Mouse (Mus musculus) MEL (cell line): Measurements from ENCODE around the gene Padi2. TPM values are rescaled to one million over a fixed set of nuclear protein-coding genes. Genes with fewer than 3 reads are reported as not detected.

ENCODE experiments used
- DNase-seq: peaks from one replicate; pipeline ENCODE4 v3.0.0; 2011; ENCODE audit warnings: low read depth, low spot score
- H3K27ac ChIP-seq: 2 replicates; pipeline ENCODE4 v1.5.1; 2012; ENCODE audit warnings: low read depth, mild to moderate bottlenecking, control low read depth, low read length, moderate library complexity; ENCODE audit not compliant: control insufficient read depth
- H3K27me3 ChIP-seq, 2 experiments: fragments of 150-350 bp in 1 of 2; sonication (generic) in 1 of 2; 2 replicates each; pipeline ENCODE4 v1.6.1; 2012; ENCODE audit warnings: low read length in 2 of 2, mild to moderate bottlenecking in 2 of 2, improper control_type of control experiment in 1 of 2, moderate library complexity in 1 of 2; ENCODE audit not compliant: insufficient read depth in 2 of 2, control insufficient read depth in 1 of 2
- H3K36me3 ChIP-seq, 2 experiments: 2 replicates each; pipeline ENCODE4 v1.6.1; 2012 to 2014; ENCODE audit warnings: low read length in 2 of 2, improper control_type of control experiment in 1 of 2, inconsistent platforms in 1 of 2, mild to moderate bottlenecking in 1 of 2; ENCODE audit not compliant: insufficient read depth in 2 of 2, control insufficient read depth in 1 of 2
- H3K4me1 ChIP-seq, 2 experiments: fragments of 150-350 bp in 1 of 2; sonication (generic) in 1 of 2; 2 replicates each; pipeline ENCODE4 v1.6.1; 2012; ENCODE audit warnings: low read length in 2 of 2, improper control_type of control experiment in 1 of 2, mild to moderate bottlenecking in 1 of 2; ENCODE audit not compliant: insufficient read depth in 2 of 2, control insufficient read depth in 1 of 2
- H3K4me3 ChIP-seq, 2 experiments: fragments of 150-350 bp in 1 of 2; sonication (generic) in 1 of 2; 2 replicates each; pipeline ENCODE4 v1.5.1; 2012; ENCODE audit warnings: low read depth in 2 of 2, low read length in 2 of 2, mild to moderate bottlenecking in 2 of 2, moderate library complexity in 2 of 2, control low read depth in 1 of 2, improper control_type of control experiment in 1 of 2; ENCODE audit not compliant: control insufficient read depth in 1 of 2, insufficient read depth in 1 of 2
- H3K79me2 ChIP-seq: 2 replicates; pipeline ENCODE4 v1.6.1; 2012; ENCODE audit warnings: mild to moderate bottlenecking, low read length, moderate library complexity; ENCODE audit not compliant: control insufficient read depth, poor library complexity, insufficient read depth
- H3K9ac ChIP-seq: 2 replicates; pipeline ENCODE4 v1.6.1; 2012; ENCODE audit warnings: low read depth, mild to moderate bottlenecking, control low read depth, low read length, moderate library complexity; ENCODE audit not compliant: control insufficient read depth, poor library complexity, severe bottlenecking
- H3K9me3 ChIP-seq: fragments of 150-350 bp; sonication (generic); replicated peaks from 2 replicates; pipeline ENCODE4 v1.6.1; 2012; ENCODE audit warnings: mild to moderate bottlenecking, low read length, improper control_type of control experiment, moderate library complexity; ENCODE audit not compliant: insufficient read depth
- CTCF ChIP-seq, 3 experiments: IDR thresholded peaks in 2 of 3; conservative IDR thresholded peaks in 1 of 3; 2 replicates each; pipeline ENCODE4 v1.5.1; 2011 to 2012; ENCODE audit warnings: low read length in 3 of 3, low read depth in 2 of 3, mild to moderate bottlenecking in 2 of 3, improper control_type of control experiment in 1 of 3, inconsistent platforms in 1 of 3, mixed read lengths in 1 of 3, moderate library complexity in 1 of 3; ENCODE audit not compliant: control insufficient read depth in 1 of 3, insufficient read depth in 1 of 3, poor library complexity in 1 of 3, severe bottlenecking in 1 of 3
- HCFC1 ChIP-seq: IDR thresholded peaks from 2 replicates; pipeline ENCODE4 v1.6.1; 2012; ENCODE audit warnings: low read depth, mild to moderate bottlenecking, inconsistent platforms, low read length, improper control_type of control experiment, moderate library complexity
- KAT2A ChIP-seq: conservative IDR thresholded peaks from 2 replicates; pipeline ENCODE4 v1.6.1; 2012; ENCODE audit warnings: low read depth, low read length, improper control_type of control experiment, inconsistent platforms
- MXI1 ChIP-seq: IDR thresholded peaks from 2 replicates; pipeline ENCODE4 v1.6.1; 2011; ENCODE audit warnings: mild to moderate bottlenecking, low read depth, low read length, improper control_type of control experiment
- MYB ChIP-seq: IDR thresholded peaks from 2 replicates; pipeline ENCODE4 v1.6.1; 2011; ENCODE audit warnings: mild to moderate bottlenecking, low read depth, low read length, improper control_type of control experiment
- POLR2AphosphoS5 ChIP-seq: IDR thresholded peaks from 2 replicates; pipeline ENCODE4 v1.6.1; 2012; ENCODE audit warnings: low read depth, borderline replicate concordance, mild to moderate bottlenecking, inconsistent platforms, low read length, moderate library complexity, mixed read lengths
- RAD21 ChIP-seq: IDR thresholded peaks from 2 replicates; pipeline ENCODE4 v1.6.1; 2011; ENCODE audit warnings: mild to moderate bottlenecking, low read depth, low read length, improper control_type of control experiment
- RCOR1 ChIP-seq: IDR thresholded peaks from 2 replicates; pipeline ENCODE4 v1.6.1; 2012; ENCODE audit warnings: low read depth, mild to moderate bottlenecking, inconsistent platforms, low read length, improper control_type of control experiment
- SIN3A ChIP-seq: IDR thresholded peaks from 2 replicates; pipeline ENCODE4 v1.6.1; 2012; ENCODE audit warnings: low read length, improper control_type of control experiment, inconsistent platforms
- SMC3 ChIP-seq: IDR thresholded peaks from 2 replicates; pipeline ENCODE4 v1.6.1; 2011; ENCODE audit warnings: low read depth, low read length, improper control_type of control experiment
- TBP ChIP-seq: IDR thresholded peaks from 2 replicates; pipeline ENCODE4 v1.8.0; 2011; ENCODE audit warnings: low read depth, low read length, improper control_type of control experiment
- USF1 ChIP-seq: IDR thresholded peaks from 2 replicates; pipeline ENCODE4 v1.6.1; 2014; ENCODE audit warnings: low read depth, mild to moderate bottlenecking, inconsistent platforms, low read length, improper control_type of control experiment, moderate library complexity
- ZKSCAN1 ChIP-seq: IDR thresholded peaks from 2 replicates; pipeline ENCODE4 v1.6.1; 2012; ENCODE audit warnings: low read depth, mild to moderate bottlenecking, inconsistent platforms, low read length, improper control_type of control experiment, moderate library complexity
- polyA plus RNA-seq, 2 experiments: library from polyadenylated mRNA; stranded (reverse) in 1 of 2; unstranded in 1 of 2; fragments of >175 nt in 1 of 2; fragments of >200 nt in 1 of 2; gene quantifications; 2 replicates each; pipeline versions ENCODE4 v1.2.1 to v1.2.4; 2012; ENCODE audit warnings: low replicate concordance in 2 of 2, low read depth in 1 of 2; ENCODE audit not compliant: insufficient read length in 2 of 2, insufficient read depth in 1 of 2, missing spikeins in 1 of 2
- total RNA-seq: library from RNA; depleted of rRNA; stranded (reverse); fragments of 300-350 nt; gene quantifications from 2 replicates; pipeline ENCODE4 v1.2.3, GENCODE M21; 2012

Padi2 gene
- total and polyA plus RNA-seq, 3 experiments = 0.07 to 0.27 TPM; not detected in 1

DNA sequence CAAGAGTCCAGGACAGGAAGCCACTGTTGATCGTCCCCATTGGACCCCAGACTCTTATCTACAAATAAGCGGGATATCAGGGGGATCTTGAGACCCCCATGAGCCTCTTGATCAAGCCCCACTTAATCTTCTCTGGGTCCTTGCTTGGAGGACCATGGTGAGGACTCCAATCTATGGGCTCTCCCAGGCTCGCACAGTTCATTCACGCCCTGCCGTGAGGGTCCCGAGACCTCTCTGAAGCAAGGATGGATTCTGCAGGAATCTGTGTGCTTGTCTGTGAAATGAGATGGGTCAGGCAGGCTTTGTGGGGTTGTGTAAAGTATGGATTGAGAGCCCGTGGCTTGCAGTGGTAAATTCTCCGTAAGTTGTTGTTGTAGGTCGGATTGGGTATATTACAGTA is 5.3 kb downstream of the Padi2 start:
- Histone ChIP-seq H3K4me1 (peaks cover 0 to under 1% of the 10 kb centered on the region in 2 experiments; a peak in 1 of 4 replicates), H3K36me3 (no peaks in the 10 kb centered on the region), H3K9ac (no peak overlapping the region), H3K9me3 (no peaks in the 10 kb centered on the region), H3K27ac (no peak overlapping the region)
- TF ChIP-seq CTCF (IDR thresholded peaks at IDR 0.05 in 2 of 3, conservative IDR thresholded peaks at IDR 0.05 in 1 of 3; ENCODE audit: control insufficient read depth in 1 of 3, insufficient read depth in 1 of 3, low read depth in 2 of 3, low read length in 3 of 3, poor library complexity in 1 of 3, severe bottlenecking in 1 of 3) (no peak), POLR2AphosphoS5 (no peak)
- TF ChIP-seq, all 39 proteins: peak for 0
- H3K27me3 ChIP-seq = peaks cover 0 to 4% of the 10 kb centered on the region in 2 experiments; a peak in 2 of 4 replicates
- H3K4me3 ChIP-seq = no peak overlapping the region
- no peak for DNase-seq
- no peaks in the 10 kb centered on the region for H3K79me2 ChIP-seq

DNA sequence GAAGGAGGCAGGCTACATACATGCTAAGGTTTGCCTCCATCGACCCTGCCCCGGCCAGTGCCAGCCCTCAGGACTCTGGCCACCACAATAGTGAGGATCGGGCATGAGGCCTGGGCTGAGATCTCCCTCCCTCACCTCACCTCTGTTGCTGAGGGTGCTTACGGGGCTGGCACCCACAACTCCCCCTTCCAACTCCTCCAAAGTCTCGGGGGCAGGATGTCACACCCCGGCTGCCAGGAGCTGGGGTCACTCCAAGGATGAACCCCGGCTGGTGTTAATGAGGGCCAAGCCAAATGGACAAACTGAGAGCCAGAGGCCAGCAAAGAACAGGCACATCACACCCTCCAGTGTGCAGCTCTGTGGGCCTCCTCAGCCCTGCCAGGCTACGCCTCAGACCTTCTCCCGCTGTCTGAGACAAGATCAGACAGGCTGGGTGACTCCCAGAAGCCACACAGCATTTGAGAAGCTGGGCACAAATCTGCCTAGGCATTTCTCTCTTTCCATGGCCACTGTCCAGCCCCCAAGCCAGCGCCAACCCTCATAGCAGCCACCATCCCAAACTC is 6.2 kb downstream of the Padi2 start:
- H3K79me2 ChIP-seq = no peaks in the 10 kb centered on the region
- no peaks in the 10 kb centered on the region for H3K9me3 ChIP-seq
- H3K36me3 ChIP-seq = no peaks in the 10 kb centered on the region
- no peaks in the 10 kb centered on the region for H3K4me1 ChIP-seq
- H3K27me3 ChIP-seq = peaks cover 0 to 4% of the 10 kb centered on the region in 2 experiments; a peak in 2 of 4 replicates
- no peak for DNase-seq
- no peak overlapping the region for H3K27ac ChIP-seq
- no peak overlapping the region for H3K9ac ChIP-seq
- H3K4me3 ChIP-seq = no peak overlapping the region
- TF ChIP-seq HCFC1 (no peak), KAT2A (no peak), CTCF (IDR thresholded peaks at IDR 0.05 in 2 of 3, conservative IDR thresholded peaks at IDR 0.05 in 1 of 3; ENCODE audit: control insufficient read depth in 1 of 3, insufficient read depth in 1 of 3, low read depth in 2 of 3, low read length in 3 of 3, poor library complexity in 1 of 3, severe bottlenecking in 1 of 3) (no peak), SIN3A (no peak), POLR2AphosphoS5 (no peak), RAD21 (no peak), MXI1 (no peak), SMC3 (no peak)

DNA sequence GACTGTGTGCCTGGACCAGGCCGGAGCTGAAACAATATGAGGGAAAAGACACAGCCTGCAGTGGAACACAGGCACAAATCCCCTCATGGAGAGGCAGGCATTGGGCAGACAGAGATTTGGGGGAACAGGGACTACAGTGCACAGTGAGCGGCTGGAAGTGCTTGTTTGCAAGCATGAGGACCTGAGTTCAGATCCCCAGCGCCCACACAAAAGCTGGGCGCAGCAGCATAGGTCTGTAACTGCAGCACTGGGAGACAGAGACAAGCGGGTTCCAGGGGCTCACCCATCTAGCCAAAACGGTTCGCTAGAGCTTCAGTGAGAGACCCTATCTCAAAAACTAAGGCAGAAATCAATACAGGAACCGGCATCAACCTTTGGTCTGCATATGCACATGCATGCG is 7.4 kb downstream of the Padi2 start:
- peaks cover 0 to 4% of the 10 kb centered on the region in 2 experiments; a peak in 2 of 4 replicates for H3K27me3 ChIP-seq

More for the DNA sequence above, 7.4 kb downstream of the Padi2 start:
- no peak for DNase-seq
- no peaks in the 10 kb centered on the region for H3K36me3 ChIP-seq
- H3K9ac ChIP-seq = no peak overlapping the region
- no peaks in the 10 kb centered on the region for H3K79me2 ChIP-seq
- H3K27ac ChIP-seq = no peak overlapping the region
- no peaks in the 10 kb centered on the region for H3K9me3 ChIP-seq
- no peak overlapping the region for H3K4me3 ChIP-seq
- TF ChIP-seq RCOR1 = no peak
- TF ChIP-seq MYB = no peak
- no peak for TF ChIP-seq TBP
- no peak for TF ChIP-seq ZKSCAN1
- TF ChIP-seq USF1 = no peak
- no peak for TF ChIP-seq SIN3A
- no peaks in the 10 kb centered on the region for H3K4me1 ChIP-seq
